Mouse (Mus musculus): ENCODE measurements around the gene Kiz. TPM values are rescaled to one million over a fixed set of nuclear protein-coding genes. Genes with fewer than 3 reads are reported as not detected.

Kiz gene
- total and polyA plus RNA-seq, 2 experiments from 2014 or later, result 18.1 to 18.2 TPM

- DNase-seq (no peak), ATAC-seq (no peak)
- H3K9ac ChIP-seq, result no peak overlapping the region
- 92% methylated on average over 4 of the region's 4 CpGs for WGBS
- no peak for TF ChIP-seq CTCF (IDR thresholded peaks at IDR 0.05; ENCODE audit: low read depth)
- H3K4me3 ChIP-seq (ENCODE audit: low read depth, low read length), result no peak overlapping the region
- H3K4me2 ChIP-seq (ENCODE audit: low read depth), result no peak overlapping the region
- no peaks in the 10 kb centered on the region for H3K27me3 ChIP-seq (ENCODE audit: insufficient read depth, low read length)
- no peaks in the 10 kb centered on the region for H3K36me3 ChIP-seq (ENCODE audit: insufficient read depth)
- no peaks in the 10 kb centered on the region for H3K9me3 ChIP-seq (ENCODE audit: low read length)
- no peak overlapping the region for H3K27ac ChIP-seq (ENCODE audit: low read depth, low read length)
- H3K4me1 ChIP-seq (ENCODE audit: insufficient read depth), result peaks cover 7% of the 10 kb centered on the region
Observed at GRCm38 (mm10) chr2:147010141-147010540, 154.5 kb downstream of the Kiz start.

- ATAC-seq, result no peak
- no peak for TF ChIP-seq CTCF (IDR thresholded peaks at IDR 0.05; ENCODE audit: low read depth)
Observed at GRCm38 (mm10) chr2:147010952-147011351, 155.3 kb downstream of the Kiz start.

GRCm38 (mm10) chr2:147011474-147012140 is 155.9 kb downstream of the Kiz start:
- no peaks in the 10 kb centered on the region for H3K27me3 ChIP-seq (ENCODE audit: insufficient read depth, low read length)
- peak overlapping the region; percentile 61 for H3K4me2 ChIP-seq (ENCODE audit: low read depth)
- peak overlapping the region; percentile 86 for H3K9ac ChIP-seq
- peak overlapping the region; percentile 79 for H3K4me3 ChIP-seq (ENCODE audit: low read depth, low read length)
- H3K36me3 ChIP-seq (ENCODE audit: insufficient read depth), result no peaks in the 10 kb centered on the region
- WGBS, result 64% methylated on average over 3 of the region's 3 CpGs
- peak overlapping the region; percentile 96; the same call in 1 of the 2 replicates for H3K27ac ChIP-seq (ENCODE audit: low read depth, low read length)
- ATAC-seq (no peak), DNase-seq (no peak)
- peaks cover 7% of the 10 kb centered on the region for H3K4me1 ChIP-seq (ENCODE audit: insufficient read depth)
- H3K9me3 ChIP-seq (ENCODE audit: low read length), result no peaks in the 10 kb centered on the region
- TF ChIP-seq CTCF (IDR thresholded peaks at IDR 0.05; ENCODE audit: low read depth), result no peak

More at GRCm38 (mm10) chr2:147010952-147011351, 155.3 kb downstream of the Kiz start:
- H3K9ac ChIP-seq, result no peak overlapping the region
- H3K27me3 ChIP-seq (ENCODE audit: insufficient read depth, low read length), result no peaks in the 10 kb centered on the region
- H3K27ac ChIP-seq (ENCODE audit: low read depth, low read length), result no peak overlapping the region
- 98% methylated on average over 9 of the region's 9 CpGs for WGBS
- no peak overlapping the region for H3K4me3 ChIP-seq (ENCODE audit: low read depth, low read length)
- no peaks in the 10 kb centered on the region for H3K9me3 ChIP-seq (ENCODE audit: low read length)
- peaks cover 7% of the 10 kb centered on the region for H3K4me1 ChIP-seq (ENCODE audit: insufficient read depth)
- no peaks in the 10 kb centered on the region for H3K36me3 ChIP-seq (ENCODE audit: insufficient read depth)
- DNase-seq, result no peak
- no peak overlapping the region for H3K4me2 ChIP-seq (ENCODE audit: low read depth)

GRCm38 (mm10) chr2:147012141-147012622 is 156.5 kb downstream of the Kiz start:
- ATAC-seq, result no peak

GRCm38 (mm10) chr2:147012623-147013184 is 157.0 kb downstream of the Kiz start, which contains the start of gene Xrn2:
TSS of gene Xrn2 (plus strand) at chr2:147012996.
- DNase-seq (peak; percentile 97), ATAC-seq (peak; percentile 97)
- Histone ChIP-seq H3K9me3 (ENCODE audit: low read length) (no peaks in the 10 kb centered on the region), H3K36me3 (ENCODE audit: insufficient read depth) (no peaks in the 10 kb centered on the region), H3K27ac (ENCODE audit: low read depth, low read length) (peak within 1 kb of the TSS; percentile 96), H3K27me3 (ENCODE audit: insufficient read depth, low read length) (no peaks in the 10 kb centered on the region), H3K4me3 (ENCODE audit: low read depth, low read length) (peak within 1 kb of the TSS; percentile 79), H3K9ac (peak within 1 kb of the TSS; percentile 86), H3K4me2 (ENCODE audit: low read depth) (peak within 1 kb of the TSS; percentile 61), H3K4me1 (ENCODE audit: insufficient read depth) (peaks cover 7% of the 10 kb centered on the region)
- under 1% methylated on average over 37 of the region's 37 CpGs for WGBS
- peak; percentile 1; the same call in 1 of the 2 replicates for TF ChIP-seq CTCF (IDR thresholded peaks at IDR 0.05; ENCODE audit: low read depth)

More at GRCm38 (mm10) chr2:147012141-147012622, 156.5 kb downstream of the Kiz start:
- Histone ChIP-seq H3K4me3 (ENCODE audit: low read depth, low read length) (peak overlapping the region; percentile 79), H3K4me1 (ENCODE audit: insufficient read depth) (peaks cover 7% of the 10 kb centered on the region), H3K4me2 (ENCODE audit: low read depth) (peak overlapping the region; percentile 61), H3K36me3 (ENCODE audit: insufficient read depth) (no peaks in the 10 kb centered on the region), H3K27ac (ENCODE audit: low read depth, low read length) (peak overlapping the region; percentile 96), H3K27me3 (ENCODE audit: insufficient read depth, low read length) (no peaks in the 10 kb centered on the region), H3K9me3 (ENCODE audit: low read length) (no peaks in the 10 kb centered on the region), H3K9ac (peak overlapping the region; percentile 86)
- DNase-seq, result no peak
- no peak for TF ChIP-seq CTCF (IDR thresholded peaks at IDR 0.05; ENCODE audit: low read depth)
- WGBS, result 42% methylated on average over 7 of the region's 7 CpGs

GRCm38 (mm10) chr2:147013194-147013969 is 157.7 kb downstream of the Kiz start:
- Histone ChIP-seq H3K9ac (peak overlapping the region; percentile 86), H3K27ac (ENCODE audit: low read depth, low read length) (peak overlapping the region; percentile 96), H3K4me2 (ENCODE audit: low read depth) (peak overlapping the region; percentile 61), H3K27me3 (ENCODE audit: insufficient read depth, low read length) (no peaks in the 10 kb centered on the region), H3K4me1 (ENCODE audit: insufficient read depth) (peaks cover 7% of the 10 kb centered on the region), H3K9me3 (ENCODE audit: low read length) (no peaks in the 10 kb centered on the region), H3K36me3 (ENCODE audit: insufficient read depth) (no peaks in the 10 kb centered on the region), H3K4me3 (ENCODE audit: low read depth, low read length) (peak overlapping the region; percentile 79)
- WGBS, result under 1% methylated on average over 48 of the region's 59 CpGs
- peak; percentile 91 for ATAC-seq
- TF ChIP-seq CTCF (IDR thresholded peaks at IDR 0.05; ENCODE audit: low read depth), result 0 out of 2 replicates have a peak, but pooled peaks have one; percentile 9
- DNase-seq, result peak; percentile 86
